Mouse (Mus musculus) bone marrow macrophage, adult 2 months (primary cell): ENCODE measurements around the gene Troap. TPM values are rescaled to one million over a fixed set of nuclear protein-coding genes. Genes with fewer than 3 reads are reported as not detected.
"Not testable (repeated sequence)": the region's sequence is repeated elsewhere in the genome, so short reads cannot be mapped to it uniquely, and the experiment has no call there.

Experiments used
- H3K27ac ChIP-seq: 2 replicates; pipeline ENCODE4 v1.5.1; 2012; ENCODE audit warnings: low read depth, low read length; ENCODE audit not compliant: insufficient read depth
- H3K4me1 ChIP-seq: 2 replicates; pipeline ENCODE4 v1.6.1; 2012; ENCODE audit warnings: low read length; ENCODE audit not compliant: control insufficient read depth, insufficient read depth
- H3K4me3 ChIP-seq: 2 replicates; pipeline ENCODE4 v1.5.1; 2012; ENCODE audit warnings: mild to moderate bottlenecking, low read length, moderate library complexity; ENCODE audit not compliant: insufficient read depth
- CTCF ChIP-seq: IDR thresholded peaks from 2 replicates; pipeline ENCODE4 v1.5.1; 2012; ENCODE audit warnings: low read depth, mild to moderate bottlenecking, low read length, moderate library complexity
- POLR2A ChIP-seq: IDR thresholded peaks from 2 replicates; pipeline ENCODE4 v1.6.1; 2012; ENCODE audit warnings: mild to moderate bottlenecking, low read depth, low read length, borderline replicate concordance
- polyA plus RNA-seq: library from polyadenylated mRNA; stranded (reverse); fragments of >200 nt; gene quantifications from 2 replicates; pipeline ENCODE4 v1.2.4, GENCODE M21; 2012; ENCODE audit not compliant: missing spikeins, insufficient read depth, insufficient read length

The Troap gene
- polyA plus RNA-seq, 1 experiment = 15.6 TPM

- TF ChIP-seq POLR2A (no peak), CTCF (no peak)
- Histone ChIP-seq H3K27ac (no peak overlapping the region), H3K4me3 (no peak overlapping the region), H3K4me1 (peaks cover 6% of the 10 kb centered on the region)
These were observed 8.7 kb upstream of the Troap start for GRCm38 (mm10) chr15:99065557-99066165.

GRCm38 (mm10) chr15:99071988-99072387 lies 2.4 kb upstream of the Troap start:
- no peak overlapping the region for H3K27ac ChIP-seq
- H3K4me1 ChIP-seq = peaks cover 5% of the 10 kb centered on the region

GRCm38 (mm10) chr15:99074600-99075333 lies 392 bp downstream of the Troap start:
- TF ChIP-seq CTCF = no peak
- peak; percentile 76; the same call in 1 of the 2 replicates for TF ChIP-seq POLR2A
- Histone ChIP-seq H3K4me1 (peaks cover 5% of the 10 kb centered on the region), H3K27ac (peak overlapping the region; percentile 85), H3K4me3 (peak overlapping the region; percentile 83)

More at GRCm38 (mm10) chr15:99071988-99072387, 2.4 kb upstream of the Troap start:
- no peak for TF ChIP-seq POLR2A
- no peak for TF ChIP-seq CTCF
- no peak overlapping the region for H3K4me3 ChIP-seq

GRCm38 (mm10) chr15:99076011-99076410 lies 1.6 kb downstream of the Troap start:
- H3K27ac ChIP-seq, H3K4me1 ChIP-seq: not testable (repeated sequence)
- H3K4me3 ChIP-seq = peak overlapping the region; percentile 65; the same call in 1 of the 2 replicates

- TF ChIP-seq POLR2A = no peak
- no peak for TF ChIP-seq CTCF
- peaks cover 5% of the 10 kb centered on the region for H3K4me1 ChIP-seq
- no peak overlapping the region for H3K4me3 ChIP-seq
- H3K27ac ChIP-seq = no peak overlapping the region
These were observed 4.0 kb downstream of the Troap start for GRCm38 (mm10) chr15:99078181-99078910.

GRCm38 (mm10) chr15:99079804-99080203 lies 5.4 kb downstream of the Troap start:
- Histone ChIP-seq H3K4me3 (no peak overlapping the region), H3K27ac (no peak overlapping the region), H3K4me1 (peaks cover 5% of the 10 kb centered on the region)
- TF ChIP-seq POLR2A = no peak
- no peak for TF ChIP-seq CTCF

- Histone ChIP-seq H3K4me3 (no peak overlapping the region), H3K27ac (no peak overlapping the region), H3K4me1 (no peaks in the 10 kb centered on the region)
- TF ChIP-seq CTCF (no peak), POLR2A (no peak)
These were observed 7.9 kb downstream of the Troap start for GRCm38 (mm10) chr15:99082322-99082721.

- Histone ChIP-seq H3K4me1 (no peaks in the 10 kb centered on the region), H3K27ac (no peak overlapping the region), H3K4me3 (no peak overlapping the region)
- TF ChIP-seq POLR2A (no peak), CTCF (no peak)
These were observed 8.5 kb downstream of the Troap start for GRCm38 (mm10) chr15:99082840-99083239.

- Histone ChIP-seq H3K4me1 (no peaks in the 10 kb centered on the region), H3K4me3 (no peak overlapping the region), H3K27ac (no peak overlapping the region)
- TF ChIP-seq POLR2A (no peak), CTCF (peak; percentile 67)
These were observed 8.9 kb downstream of the Troap start for GRCm38 (mm10) chr15:99083258-99083657.
